Mouse (Mus musculus) midbrain, embryonic 11.5 days (tissue): ENCODE data around the gene AA467197. TPM values are rescaled to one million over a fixed set of nuclear protein-coding genes. Genes with fewer than 3 reads are reported as not detected.
A peak's percentile ranks its signal among the peaks of the same experiment; 100 is the strongest.

Experiments used
- ATAC-seq: fragments of 200-750 bp; cut with Nextera tagmentation; 2 replicates; pipeline ENCODE4 v1.8.0; 2017; ENCODE audit warnings: moderate TSS enrichment, moderate library complexity; ENCODE audit not compliant: low FRiP score
- DNase-seq: peaks from one replicate; pipeline ENCODE4 v3.0.0; 2015; ENCODE audit warnings: low spot score; ENCODE audit errors: missing footprints
- H3K27ac ChIP-seq: fragments of 300-500 bp; sonication (generic); 2 replicates; pipeline ENCODE4 v1.5.1; 2014; ENCODE audit warnings: low read depth, low read length
- H3K27me3 ChIP-seq: fragments of 300-500 bp; sonication (generic); 2 replicates; pipeline ENCODE4 v1.6.1; 2014; ENCODE audit warnings: mild to moderate bottlenecking, low read length, moderate library complexity, mixed read lengths; ENCODE audit not compliant: control insufficient read depth, insufficient read depth
- H3K36me3 ChIP-seq: fragments of 300-500 bp; sonication (generic); 2 replicates; pipeline ENCODE4 v1.6.1; 2014; ENCODE audit warnings: mild to moderate bottlenecking, low read length, moderate library complexity, mixed read lengths; ENCODE audit not compliant: control insufficient read depth, insufficient read depth
- H3K4me1 ChIP-seq: fragments of 300-500 bp; sonication (generic); 2 replicates; pipeline ENCODE4 v1.6.1; 2014; ENCODE audit warnings: low read length; ENCODE audit not compliant: control insufficient read depth, insufficient read depth
- H3K4me2 ChIP-seq: fragments of 300-500 bp; sonication (generic); 2 replicates; pipeline ENCODE4 v1.6.1; 2014; ENCODE audit warnings: mild to moderate bottlenecking, moderate library complexity
- H3K4me3 ChIP-seq: fragments of 300-500 bp; sonication (generic); 2 replicates; pipeline ENCODE4 v1.5.1; 2014; ENCODE audit warnings: low read depth, low read length
- H3K9ac ChIP-seq: fragments of 300-500 bp; sonication (generic); 2 replicates; pipeline ENCODE4 v1.6.1; 2014; ENCODE audit warnings: low read length
- H3K9me3 ChIP-seq: fragments of 300-500 bp; sonication (generic); 2 replicates; pipeline ENCODE4 v1.6.1; 2016; ENCODE audit warnings: low read length; ENCODE audit not compliant: control insufficient read depth
- WGBS: fragments of 180-500 bp; shearing (Covaris S2); extraction: QIAGEN DNeasy Blood & Tissue Kit; methylation state at CpG from one replicate; pipeline ENCODE4 v1.1.7; 2014; 5-methylcytosine and 5-hydroxymethylcytosine counted together
- polyA plus RNA-seq: library from polyadenylated mRNA; unstranded; fragments of >200 nt; fragmentation: Nextera tagmentation; extraction: Ambion mirVana; gene quantifications from 2 replicates; pipeline ENCODE4 v1.2.1, GENCODE M21; 2014

The AA467197 gene
- polyA plus RNA-seq, 1 experiment from 2014 or later, result 0.25 TPM

DNA sequence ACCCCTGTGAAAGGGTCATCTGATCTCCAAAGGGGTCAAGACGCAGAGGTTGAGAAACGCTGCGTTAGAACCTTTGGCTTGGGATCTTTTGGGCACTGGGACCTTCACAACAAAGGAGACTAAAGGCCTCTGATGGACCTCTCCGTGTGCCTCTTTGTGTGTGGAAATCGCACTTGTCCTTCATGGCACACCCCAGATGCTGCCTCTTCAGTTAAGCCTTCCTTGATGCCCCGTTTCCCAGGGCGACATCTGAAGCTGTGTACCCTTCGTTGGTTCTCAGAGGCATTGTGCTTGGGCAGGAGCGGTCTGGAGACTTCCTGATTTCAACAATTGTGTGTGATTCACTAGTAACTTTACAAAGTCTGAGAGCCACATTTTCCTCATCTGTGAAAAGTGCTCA, 20.0 kb downstream of the AA467197 start:
- no peak overlapping the region for H3K4me3 ChIP-seq
- H3K27me3 ChIP-seq, result no peaks in the 10 kb centered on the region
- H3K4me2 ChIP-seq, result no peak overlapping the region
- no peaks in the 10 kb centered on the region for H3K9me3 ChIP-seq
- H3K36me3 ChIP-seq, result no peaks in the 10 kb centered on the region
- H3K27ac ChIP-seq, result no peak overlapping the region
- DNase-seq (no peak), ATAC-seq (no peak)
- H3K9ac ChIP-seq, result no peak overlapping the region
- H3K4me1 ChIP-seq, result no peaks in the 10 kb centered on the region
- 61% methylated on average over 9 of the region's 9 CpGs for WGBS

GRCm38 (mm10) chr2:122657707-122658524, 21.1 kb downstream of the AA467197 start:
- DNase-seq, result no peak
- Histone ChIP-seq H3K9me3 (no peaks in the 10 kb centered on the region), H3K27me3 (no peaks in the 10 kb centered on the region), H3K4me3 (no peak overlapping the region), H3K4me1 (no peaks in the 10 kb centered on the region), H3K27ac (no peak overlapping the region), H3K9ac (no peak overlapping the region), H3K4me2 (no peak overlapping the region), H3K36me3 (no peaks in the 10 kb centered on the region)
- 87% methylated on average over 11 of the region's 11 CpGs for WGBS
- no peak for ATAC-seq

GRCm38 (mm10) chr2:122659825-122660224, 23.0 kb downstream of the AA467197 start:
- no peaks in the 10 kb centered on the region for H3K27me3 ChIP-seq
- H3K9ac ChIP-seq, result no peak overlapping the region
- H3K9me3 ChIP-seq, result no peaks in the 10 kb centered on the region
- 84% methylated on average over 7 of the region's 7 CpGs for WGBS
- no peaks in the 10 kb centered on the region for H3K36me3 ChIP-seq
- no peak for ATAC-seq
- DNase-seq, result no peak
- no peak overlapping the region for H3K4me3 ChIP-seq
- no peak overlapping the region for H3K27ac ChIP-seq
- H3K4me2 ChIP-seq, result no peak overlapping the region
- H3K4me1 ChIP-seq, result no peaks in the 10 kb centered on the region

GRCm38 (mm10) chr2:122665253-122665972, 28.6 kb downstream of the AA467197 start:
- H3K4me2 ChIP-seq, result no peak overlapping the region
- no peak for ATAC-seq
- H3K27me3 ChIP-seq, result no peaks in the 10 kb centered on the region
- no peak for DNase-seq
- H3K4me1 ChIP-seq, result no peaks in the 10 kb centered on the region
- no peak overlapping the region for H3K9ac ChIP-seq
- H3K27ac ChIP-seq, result no peak overlapping the region
- no peaks in the 10 kb centered on the region for H3K36me3 ChIP-seq
- WGBS, result 56% methylated on average over 6 of the region's 6 CpGs
- H3K9me3 ChIP-seq, result no peaks in the 10 kb centered on the region
- no peak overlapping the region for H3K4me3 ChIP-seq

DNA sequence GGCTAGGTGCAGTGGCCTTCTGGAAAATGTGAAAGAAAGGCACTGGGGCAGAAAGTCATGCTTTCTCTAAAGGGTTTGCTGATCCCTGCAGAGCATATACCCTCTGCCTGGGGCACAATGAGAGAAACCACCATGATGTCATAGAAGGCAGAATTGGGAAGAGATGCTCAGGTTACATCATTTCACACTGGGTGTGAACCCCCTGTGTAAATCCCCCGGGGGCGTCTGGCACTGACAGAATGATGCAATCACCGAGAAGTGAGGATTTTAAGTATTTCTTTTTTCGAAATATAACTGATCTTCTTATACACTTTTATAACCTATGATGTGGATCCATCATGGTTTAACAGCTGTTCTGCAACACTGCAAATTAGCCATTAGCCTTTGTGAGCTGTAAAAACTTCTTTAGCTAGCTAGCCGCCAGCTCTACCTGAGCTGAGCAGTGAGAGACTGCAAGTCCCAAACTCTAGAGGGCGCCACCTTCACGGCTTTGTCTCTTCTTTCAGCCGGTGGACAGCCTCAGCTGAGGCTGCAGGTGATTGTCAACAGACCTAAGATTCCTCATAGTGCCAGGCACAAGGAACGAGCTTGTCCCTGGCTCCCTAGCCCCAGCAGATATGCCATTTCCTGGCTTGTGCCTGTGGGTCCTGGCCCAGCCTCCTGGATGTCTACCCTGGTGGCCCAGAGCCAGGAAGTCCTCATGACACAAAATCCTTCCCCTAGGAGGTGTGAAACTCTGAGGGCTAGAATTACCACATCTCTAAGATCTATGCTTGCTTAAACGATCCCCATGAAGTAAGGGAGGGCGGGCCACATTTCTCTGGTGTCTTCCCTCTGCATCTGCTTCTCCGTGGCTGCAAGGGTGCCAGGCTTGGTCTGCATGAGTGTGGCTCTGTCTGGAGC, 29.4 kb downstream of the AA467197 start:
- 55% methylated on average over 12 of the region's 12 CpGs for WGBS
- Histone ChIP-seq H3K36me3 (no peaks in the 10 kb centered on the region), H3K4me2 (no peak overlapping the region), H3K9me3 (no peaks in the 10 kb centered on the region), H3K27me3 (no peaks in the 10 kb centered on the region), H3K27ac (no peak overlapping the region), H3K4me1 (no peaks in the 10 kb centered on the region), H3K4me3 (no peak overlapping the region), H3K9ac (no peak overlapping the region)
- no peak for DNase-seq
- ATAC-seq, result no peak

DNA sequence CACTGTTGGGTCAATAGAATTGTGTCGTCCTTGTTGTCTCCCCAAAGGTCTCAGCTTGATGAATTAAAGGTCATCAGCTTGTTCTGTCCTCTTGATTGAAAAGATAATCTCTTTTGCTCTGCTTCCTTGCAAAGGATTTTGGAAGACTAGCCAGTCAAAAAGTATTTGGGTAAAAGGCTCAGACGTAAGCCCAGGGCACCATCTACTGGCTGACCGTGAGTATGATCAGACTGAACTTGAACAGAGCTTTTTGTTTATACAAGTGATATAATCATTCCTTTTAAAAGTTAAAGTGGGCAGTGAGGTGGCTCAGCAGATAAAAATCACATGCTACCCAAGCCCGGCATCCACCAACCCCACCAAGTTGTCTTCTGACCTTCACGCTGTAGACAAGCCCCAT, 31.1 kb downstream of the AA467197 start:
- DNase-seq (no peak), ATAC-seq (0 out of 2 replicates have a peak, but pooled peaks have one; percentile 40)
- H3K4me1 ChIP-seq, result no peaks in the 10 kb centered on the region
- no peaks in the 10 kb centered on the region for H3K9me3 ChIP-seq
- no peaks in the 10 kb centered on the region for H3K27me3 ChIP-seq
- no peak overlapping the region for H3K4me2 ChIP-seq
- H3K9ac ChIP-seq, result no peak overlapping the region
- no peaks in the 10 kb centered on the region for H3K36me3 ChIP-seq
- no peak overlapping the region for H3K27ac ChIP-seq
- WGBS, result 45% methylated on average over 5 of the region's 5 CpGs
- no peak overlapping the region for H3K4me3 ChIP-seq

DNA sequence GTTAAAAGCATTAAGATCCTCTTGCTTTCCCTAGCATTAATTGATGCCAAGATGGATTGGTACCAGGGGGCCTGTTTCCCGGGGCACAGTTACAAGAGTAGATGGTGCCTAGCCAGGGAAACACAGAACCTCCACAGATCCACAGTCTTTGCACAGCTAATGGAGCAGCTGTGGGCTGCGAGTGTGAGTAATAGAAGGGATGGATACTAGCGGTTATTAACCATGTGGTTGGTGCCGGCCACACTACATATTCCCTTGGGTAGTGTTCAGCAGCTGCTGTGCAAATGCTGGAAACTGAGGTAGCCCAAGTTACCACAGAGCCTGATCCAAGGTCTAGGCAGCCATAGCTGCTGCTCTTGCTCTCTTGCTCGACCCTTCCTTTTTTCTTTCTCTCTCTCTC, 34.9 kb downstream of the AA467197 start:
- Histone ChIP-seq H3K4me1 (no peaks in the 10 kb centered on the region), H3K9ac (no peak overlapping the region), H3K4me2 (no peak overlapping the region), H3K4me3 (no peak overlapping the region), H3K9me3 (no peaks in the 10 kb centered on the region), H3K27me3 (no peaks in the 10 kb centered on the region), H3K27ac (no peak overlapping the region), H3K36me3 (no peaks in the 10 kb centered on the region)
- no peak for ATAC-seq
- no peak for DNase-seq
- 82% methylated on average over 5 of the region's 5 CpGs for WGBS

- no peak overlapping the region for H3K9ac ChIP-seq
- no peak overlapping the region for H3K4me3 ChIP-seq
- H3K36me3 ChIP-seq, result no peaks in the 10 kb centered on the region
- 74% methylated on average over 5 of the region's 5 CpGs for WGBS
- no peaks in the 10 kb centered on the region for H3K27me3 ChIP-seq
- DNase-seq (no peak), ATAC-seq (no peak)
- no peaks in the 10 kb centered on the region for H3K9me3 ChIP-seq
- H3K4me1 ChIP-seq, result no peaks in the 10 kb centered on the region
- no peak overlapping the region for H3K4me2 ChIP-seq
- no peak overlapping the region for H3K27ac ChIP-seq
Observed at GRCm38 (mm10) chr2:122672841-122673240, 36.1 kb downstream of the AA467197 start.
